Mouse (Mus musculus) lung, embryonic 14.5 days (tissue): ENCODE data around the gene 5830473C10Rik. TPM values are rescaled to one million over a fixed set of nuclear protein-coding genes. Genes with fewer than 3 reads are reported as not detected.

Source experiments
- ATAC-seq: fragments of 200-750 bp; cut with Nextera tagmentation; 2 replicates; pipeline ENCODE4 v1.8.0; 2017; ENCODE audit warnings: mild to moderate bottlenecking, moderate TSS enrichment, moderate library complexity; ENCODE audit not compliant: insufficient read depth
- DNase-seq: peaks from one replicate; pipeline ENCODE4 v3.0.0-alpha.2; 2015
- H3K27ac ChIP-seq: fragments of 300-500 bp; sonication (generic); 2 replicates; pipeline ENCODE4 v1.5.1; 2014; ENCODE audit warnings: low read depth, mild to moderate bottlenecking, moderate library complexity
- H3K27me3 ChIP-seq: fragments of 300-500 bp; sonication (generic); 2 replicates; pipeline ENCODE4 v1.6.1; 2014; ENCODE audit warnings: low read length, control low read depth; ENCODE audit not compliant: insufficient read depth
- H3K36me3 ChIP-seq: fragments of 300-500 bp; sonication (generic); 2 replicates; pipeline ENCODE4 v1.6.1; 2014; ENCODE audit warnings: control low read depth; ENCODE audit not compliant: insufficient read depth
- H3K4me1 ChIP-seq: fragments of 300-500 bp; sonication (generic); 2 replicates; pipeline ENCODE4 v1.6.1; 2014; ENCODE audit warnings: antibody characterized with exemption, control low read depth; ENCODE audit not compliant: insufficient read depth
- H3K4me2 ChIP-seq: fragments of 300-500 bp; sonication (generic); 2 replicates; pipeline ENCODE4 v1.6.1; 2014; ENCODE audit warnings: mild to moderate bottlenecking
- H3K4me3 ChIP-seq: fragments of 300-500 bp; sonication (generic); 2 replicates; pipeline ENCODE4 v1.5.1; 2014; ENCODE audit warnings: low read depth, low read length
- H3K9ac ChIP-seq: fragments of 300-500 bp; sonication (generic); 2 replicates; pipeline ENCODE4 v1.6.1; 2014
- H3K9me3 ChIP-seq: fragments of 300-500 bp; sonication (generic); 2 replicates; pipeline ENCODE4 v1.6.1; 2016; ENCODE audit warnings: low read depth, low read length, control low read depth
- CTCF ChIP-seq: IDR thresholded peaks from 2 replicates; pipeline ENCODE4 v1.5.1; 2016; ENCODE audit warnings: antibody characterized with exemption, low read depth
- WGBS: fragments of 180-500 bp; shearing (Covaris S2); extraction: QIAGEN DNeasy Blood & Tissue Kit; methylation state at CpG from one replicate; pipeline ENCODE4 v1.1.7; 2014; 5-methylcytosine and 5-hydroxymethylcytosine counted together
- polyA plus RNA-seq: library from polyadenylated mRNA; unstranded; fragments of >200 nt; fragmentation: Nextera tagmentation; extraction: Ambion mirVana; gene quantifications from 2 replicates; pipeline ENCODE4 v1.2.1, GENCODE M21; 2014

The 5830473C10Rik gene
- 0.14 and 0.30 TPM in 2 replicates for polyA plus RNA-seq

GRCm38 (mm10) chr5:90560743-90561142 lies at the start of gene 5830473C10Rik:
TSS of gene 5830473C10Rik (plus strand) at chr5:90561107.
- WGBS: 81% methylated on average over 6 of the region's 6 CpGs
- Histone ChIP-seq H3K9me3 (no peaks in the 10 kb centered on the region), H3K36me3 (no peaks in the 10 kb centered on the region), H3K4me2 (no peak within 1 kb of the TSS), H3K27me3 (no peaks in the 10 kb centered on the region), H3K27ac (no peak within 1 kb of the TSS), H3K4me3 (no peak within 1 kb of the TSS), H3K4me1 (no peaks in the 10 kb centered on the region), H3K9ac (no peak within 1 kb of the TSS)
- ATAC-seq (no peak), DNase-seq (no peak)
- no peak for TF ChIP-seq CTCF

- no peaks in the 10 kb centered on the region for H3K4me1 ChIP-seq
- no peak overlapping the region for H3K4me2 ChIP-seq
- no peak for TF ChIP-seq CTCF
- no peak overlapping the region for H3K9ac ChIP-seq
- DNase-seq (no peak), ATAC-seq (no peak)
- no peaks in the 10 kb centered on the region for H3K27me3 ChIP-seq
- H3K36me3 ChIP-seq: no peaks in the 10 kb centered on the region
- H3K9me3 ChIP-seq: no peaks in the 10 kb centered on the region
- WGBS: 77% methylated on average over 6 of the region's 6 CpGs
- H3K4me3 ChIP-seq: no peak overlapping the region
- H3K27ac ChIP-seq: no peak overlapping the region
Observed at GRCm38 (mm10) chr5:90512288-90512955, 48.5 kb upstream of the 5830473C10Rik start.

- H3K9ac ChIP-seq: no peak overlapping the region
- no peak for DNase-seq
- no peak for ATAC-seq
- no peak overlapping the region for H3K4me3 ChIP-seq
- no peak for TF ChIP-seq CTCF
- H3K4me2 ChIP-seq: no peak overlapping the region
- H3K4me1 ChIP-seq: no peaks in the 10 kb centered on the region
- WGBS: 81% methylated on average over 6 of the region's 6 CpGs
- H3K9me3 ChIP-seq: no peaks in the 10 kb centered on the region
- no peaks in the 10 kb centered on the region for H3K27me3 ChIP-seq
- H3K36me3 ChIP-seq: no peaks in the 10 kb centered on the region
- no peak overlapping the region for H3K27ac ChIP-seq
Observed at GRCm38 (mm10) chr5:90515561-90515960, 45.3 kb upstream of the 5830473C10Rik start.

GRCm38 (mm10) chr5:90518356-90519100 lies 42.4 kb upstream of the 5830473C10Rik start, which contains the start of gene Afm:
TSS of gene Afm (plus strand) at chr5:90518932.
- 67% methylated on average over 6 of the region's 6 CpGs for WGBS
- no peaks in the 10 kb centered on the region for H3K36me3 ChIP-seq
- DNase-seq (peak; percentile 5), ATAC-seq (no peak)
- H3K27ac ChIP-seq: no peak within 1 kb of the TSS
- no peaks in the 10 kb centered on the region for H3K9me3 ChIP-seq
- H3K4me1 ChIP-seq: no peaks in the 10 kb centered on the region
- no peak within 1 kb of the TSS for H3K4me2 ChIP-seq
- H3K9ac ChIP-seq: no peak within 1 kb of the TSS
- no peaks in the 10 kb centered on the region for H3K27me3 ChIP-seq
- no peak within 1 kb of the TSS for H3K4me3 ChIP-seq
- TF ChIP-seq CTCF: no peak

- H3K4me3 ChIP-seq: no peak overlapping the region
- no peak overlapping the region for H3K27ac ChIP-seq
- WGBS: 79% methylated on average over 8 of the region's 8 CpGs
- H3K9me3 ChIP-seq: no peaks in the 10 kb centered on the region
- DNase-seq (no peak), ATAC-seq (no peak)
- no peak for TF ChIP-seq CTCF
- H3K36me3 ChIP-seq: no peaks in the 10 kb centered on the region
- no peak overlapping the region for H3K4me2 ChIP-seq
- no peaks in the 10 kb centered on the region for H3K27me3 ChIP-seq
- no peak overlapping the region for H3K9ac ChIP-seq
- no peaks in the 10 kb centered on the region for H3K4me1 ChIP-seq
Observed at GRCm38 (mm10) chr5:90551191-90551590, 9.7 kb upstream of the 5830473C10Rik start.

- TF ChIP-seq CTCF: no peak
- ATAC-seq: no peak
- no peak overlapping the region for H3K4me2 ChIP-seq
Observed at GRCm38 (mm10) chr5:90556052-90556451, 4.9 kb upstream of the 5830473C10Rik start.

GRCm38 (mm10) chr5:90561721-90562275 lies 891 bp downstream of the 5830473C10Rik start:
- DNase-seq: no peak
- Histone ChIP-seq H3K4me3 (no peak overlapping the region), H3K9ac (no peak overlapping the region), H3K9me3 (no peaks in the 10 kb centered on the region), H3K4me2 (no peak overlapping the region), H3K27me3 (no peaks in the 10 kb centered on the region), H3K4me1 (no peaks in the 10 kb centered on the region), H3K27ac (no peak overlapping the region), H3K36me3 (no peaks in the 10 kb centered on the region)
- 92% methylated on average over 11 of the region's 11 CpGs for WGBS
- no peak for ATAC-seq
- no peak for TF ChIP-seq CTCF

More at GRCm38 (mm10) chr5:90556052-90556451, 4.9 kb upstream of the 5830473C10Rik start:
- no peak overlapping the region for H3K27ac ChIP-seq
- no peaks in the 10 kb centered on the region for H3K36me3 ChIP-seq
- no peaks in the 10 kb centered on the region for H3K9me3 ChIP-seq
- H3K4me3 ChIP-seq: no peak overlapping the region
- no peak for DNase-seq
- no peak overlapping the region for H3K9ac ChIP-seq
- no peaks in the 10 kb centered on the region for H3K27me3 ChIP-seq
- whole genome bisulfite sequencing: 61% methylated on average over 3 of the region's 3 CpGs
- H3K4me1 ChIP-seq: no peaks in the 10 kb centered on the region
